Mouse (Mus musculus): ENCODE measurements around the gene Agap1.

DNA sequence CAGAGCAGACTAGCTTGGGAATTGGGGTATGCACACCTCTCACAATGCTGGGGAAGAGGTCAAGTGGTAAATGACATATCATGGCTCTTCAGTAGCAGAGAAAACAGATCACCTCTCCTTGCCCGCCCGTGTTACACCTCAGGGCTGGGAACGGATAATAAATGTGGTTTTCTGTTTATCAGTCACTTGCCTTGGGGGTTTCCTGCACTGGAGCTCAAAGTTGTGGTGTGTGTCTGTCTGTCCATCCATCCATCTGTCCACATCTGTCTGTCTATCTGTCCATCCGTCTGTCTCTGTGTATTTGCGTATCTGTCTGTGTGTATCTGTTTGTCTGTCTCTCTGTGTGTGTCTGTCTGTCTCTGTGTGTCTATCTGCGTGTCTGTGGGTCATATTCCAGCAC is 88.7 kb downstream of the Agap1 start:
- TF ChIP-seq CTCF (IDR thresholded peaks at IDR 0.05; ENCODE audit: low read depth) (no peak), EP300 (optimal IDR thresholded peaks at IDR 0.05) (no peak)

Measured in stomach, postnatal 0 days (tissue).